Mouse (Mus musculus) heart, embryonic 16.5 days (tissue): ENCODE data around the gene Ednra. TPM values are rescaled to one million over a fixed set of nuclear protein-coding genes. Genes with fewer than 3 reads are reported as not detected.

Source experiments
- ATAC-seq: fragments of 200-750 bp; cut with Nextera tagmentation; replicated peaks from 2 replicates; pipeline ENCODE4 v1.8.0; 2017; ENCODE audit warnings: moderate number of reproducible peaks; ENCODE audit not compliant: insufficient read depth, low FRiP score; ENCODE audit errors: extremely low read depth
- H3K27ac ChIP-seq: fragments of 300-500 bp; sonication (generic); 2 replicates; pipeline ENCODE4 v1.5.1; 2014; ENCODE audit warnings: mild to moderate bottlenecking, low read length, control low read depth, moderate library complexity
- H3K27me3 ChIP-seq: fragments of 300-500 bp; sonication (generic); 2 replicates; pipeline ENCODE4 v1.6.1; 2014; ENCODE audit warnings: low read length, mixed read lengths; ENCODE audit not compliant: control insufficient read depth, insufficient read depth
- H3K36me3 ChIP-seq: fragments of 300-500 bp; sonication (generic); 2 replicates; pipeline ENCODE4 v1.6.1; 2014; ENCODE audit not compliant: control insufficient read depth, insufficient read depth
- H3K4me1 ChIP-seq: fragments of 300-500 bp; sonication (generic); 2 replicates; pipeline ENCODE4 v1.6.1; 2014; ENCODE audit warnings: low read length, mixed read lengths; ENCODE audit not compliant: control insufficient read depth, insufficient read depth
- H3K4me2 ChIP-seq: fragments of 300-500 bp; sonication (generic); 2 replicates; pipeline ENCODE4 v1.6.1; 2014; ENCODE audit warnings: low read depth, mild to moderate bottlenecking, control low read depth, low read length
- H3K4me3 ChIP-seq: fragments of 300-500 bp; sonication (generic); 2 replicates; pipeline ENCODE4 v1.5.1; 2014; ENCODE audit warnings: mild to moderate bottlenecking, control low read depth, low read length
- H3K9ac ChIP-seq: fragments of 300-500 bp; sonication (generic); 2 replicates; pipeline ENCODE4 v1.6.1; 2014; ENCODE audit warnings: low read length, control low read depth
- H3K9me3 ChIP-seq: fragments of 300-500 bp; sonication (generic); replicated peaks from 2 replicates; pipeline ENCODE4 v1.6.1; 2016; ENCODE audit warnings: low read length; ENCODE audit not compliant: control insufficient read depth
- WGBS: fragments of 180-500 bp; shearing (Covaris S2); extraction: QIAGEN DNeasy Blood & Tissue Kit; methylation state at CpG from one replicate; pipeline ENCODE4 v1.1.7; 2014; 5-methylcytosine and 5-hydroxymethylcytosine counted together
- polyA plus RNA-seq: library from polyadenylated mRNA; unstranded; fragments of >200 nt; fragmentation: Nextera tagmentation; extraction: Ambion mirVana; gene quantifications from 2 replicates; pipeline ENCODE4 v1.2.1, GENCODE M21; 2015

Gene Ednra
- 39.9 and 40.1 TPM in 2 replicates for polyA plus RNA-seq

GRCm38 (mm10) chr8:77724046-77724930 lies at the start of gene Ednra:
Gene Ednra, minus strand, starts transcription at chr8:77724464.
- Histone ChIP-seq H3K27me3 (no peaks in the 10 kb centered on the region), H3K9me3 (no peaks in the 10 kb centered on the region), H3K9ac (peak within 1 kb of the TSS; percentile 87), H3K4me3 (peak within 1 kb of the TSS; percentile 71), H3K27ac (peak within 1 kb of the TSS; percentile 98), H3K36me3 (0 out of 2 replicates have a peak, but pooled peaks cover 5% of the 10 kb centered on the region), H3K4me2 (peak within 1 kb of the TSS; percentile 54), H3K4me1 (peaks cover 35% of the 10 kb centered on the region)
- ATAC-seq: peak; percentile 83
- 2% methylated on average over 27 of the region's 27 CpGs for WGBS

GRCm38 (mm10) chr8:77773831-77774230 lies 49.6 kb upstream of the Ednra start:
- 77% methylated on average over 4 of the region's 4 CpGs for WGBS
- ATAC-seq: no peak

GRCm38 (mm10) chr8:77773256-77773655 lies 49.0 kb upstream of the Ednra start:
- Histone ChIP-seq H3K4me3 (no peak overlapping the region), H3K27me3 (no peaks in the 10 kb centered on the region), H3K9me3 (no peaks in the 10 kb centered on the region), H3K4me2 (no peak overlapping the region), H3K27ac (no peak overlapping the region), H3K36me3 (no peaks in the 10 kb centered on the region), H3K4me1 (peaks cover 6% of the 10 kb centered on the region), H3K9ac (no peak overlapping the region)
- no peak for ATAC-seq
- 77% methylated on average over 5 of the region's 5 CpGs for WGBS

More at GRCm38 (mm10) chr8:77773831-77774230, 49.6 kb upstream of the Ednra start:
- H3K36me3 ChIP-seq: no peaks in the 10 kb centered on the region
- H3K27ac ChIP-seq: no peak overlapping the region
- H3K27me3 ChIP-seq: no peaks in the 10 kb centered on the region
- no peak overlapping the region for H3K4me2 ChIP-seq
- no peak overlapping the region for H3K4me3 ChIP-seq
- no peak overlapping the region for H3K9ac ChIP-seq
- no peaks in the 10 kb centered on the region for H3K9me3 ChIP-seq
- H3K4me1 ChIP-seq: peaks cover 6% of the 10 kb centered on the region

GRCm38 (mm10) chr8:77772210-77772886 lies 48.1 kb upstream of the Ednra start:
- peaks cover 6% of the 10 kb centered on the region for H3K4me1 ChIP-seq
- H3K9ac ChIP-seq: no peak overlapping the region
- H3K36me3 ChIP-seq: no peaks in the 10 kb centered on the region
- no peak overlapping the region for H3K4me3 ChIP-seq
- no peaks in the 10 kb centered on the region for H3K9me3 ChIP-seq
- peak overlapping the region; percentile 75 for H3K27ac ChIP-seq
- WGBS: 18% methylated on average over 5 of the region's 5 CpGs
- no peak overlapping the region for H3K4me2 ChIP-seq
- ATAC-seq: peak; percentile 88
- H3K27me3 ChIP-seq: no peaks in the 10 kb centered on the region

GRCm38 (mm10) chr8:77770966-77771365 lies 46.7 kb upstream of the Ednra start:
- 77% methylated on average over 3 of the region's 3 CpGs for WGBS

GRCm38 (mm10) chr8:77768916-77769315 lies 44.7 kb upstream of the Ednra start:
- Histone ChIP-seq H3K4me2 (no peak overlapping the region), H3K36me3 (no peaks in the 10 kb centered on the region), H3K27ac (no peak overlapping the region; the same call in 1 of the 2 replicates), H3K4me3 (no peak overlapping the region), H3K9ac (no peak overlapping the region), H3K4me1 (peaks cover 6% of the 10 kb centered on the region), H3K27me3 (no peaks in the 10 kb centered on the region), H3K9me3 (no peaks in the 10 kb centered on the region)
- no peak for ATAC-seq
- 82% methylated on average over 5 of the region's 5 CpGs for WGBS

More at GRCm38 (mm10) chr8:77770966-77771365, 46.7 kb upstream of the Ednra start:
- ATAC-seq: no peak
- H3K27ac ChIP-seq: no peak overlapping the region
- no peak overlapping the region for H3K9ac ChIP-seq
- no peak overlapping the region for H3K4me2 ChIP-seq
- no peak overlapping the region for H3K4me3 ChIP-seq
- H3K9me3 ChIP-seq: no peaks in the 10 kb centered on the region
- H3K36me3 ChIP-seq: no peaks in the 10 kb centered on the region
- H3K27me3 ChIP-seq: no peaks in the 10 kb centered on the region
- H3K4me1 ChIP-seq: peaks cover 6% of the 10 kb centered on the region

GRCm38 (mm10) chr8:77764253-77764652 lies 40.0 kb upstream of the Ednra start:
- no peaks in the 10 kb centered on the region for H3K36me3 ChIP-seq
- H3K4me1 ChIP-seq: no peaks in the 10 kb centered on the region
- H3K27me3 ChIP-seq: no peaks in the 10 kb centered on the region
- no peak overlapping the region for H3K9ac ChIP-seq
- no peak for ATAC-seq
- no peak overlapping the region for H3K27ac ChIP-seq
- no peak overlapping the region for H3K4me3 ChIP-seq
- peaks cover 6% of the 10 kb centered on the region; the same call in 1 of the 2 replicates for H3K9me3 ChIP-seq
- WGBS: 51% methylated on average over 8 of the region's 8 CpGs
- no peak overlapping the region for H3K4me2 ChIP-seq

- H3K27ac ChIP-seq: no peak overlapping the region
- H3K27me3 ChIP-seq: no peaks in the 10 kb centered on the region
- H3K9ac ChIP-seq: no peak overlapping the region
- 77% methylated on average over 3 of the region's 3 CpGs for WGBS
- ATAC-seq: no peak
- H3K9me3 ChIP-seq: peaks cover 6% of the 10 kb centered on the region; the same call in 1 of the 2 replicates
- H3K4me3 ChIP-seq: no peak overlapping the region
- H3K36me3 ChIP-seq: no peaks in the 10 kb centered on the region
- no peaks in the 10 kb centered on the region for H3K4me1 ChIP-seq
- no peak overlapping the region for H3K4me2 ChIP-seq
Observed at GRCm38 (mm10) chr8:77762967-77763366, 38.7 kb upstream of the Ednra start.

- peak; percentile 55 for ATAC-seq
- Histone ChIP-seq H3K4me1 (no peaks in the 10 kb centered on the region), H3K4me2 (peak overlapping the region; percentile 51; the same call in 1 of the 2 replicates), H3K9ac (no peak overlapping the region), H3K9me3 (no peaks in the 10 kb centered on the region), H3K36me3 (no peaks in the 10 kb centered on the region), H3K4me3 (peak overlapping the region; percentile 24; the same call in 1 of the 2 replicates), H3K27ac (peak overlapping the region; percentile 61), H3K27me3 (no peaks in the 10 kb centered on the region)
- 21% methylated on average over 4 of the region's 4 CpGs for WGBS
Observed at GRCm38 (mm10) chr8:77755441-77755840, 31.2 kb upstream of the Ednra start.
